ENCODE assay signal across 11 mouse cellular contexts in the genomic region with DNA sequence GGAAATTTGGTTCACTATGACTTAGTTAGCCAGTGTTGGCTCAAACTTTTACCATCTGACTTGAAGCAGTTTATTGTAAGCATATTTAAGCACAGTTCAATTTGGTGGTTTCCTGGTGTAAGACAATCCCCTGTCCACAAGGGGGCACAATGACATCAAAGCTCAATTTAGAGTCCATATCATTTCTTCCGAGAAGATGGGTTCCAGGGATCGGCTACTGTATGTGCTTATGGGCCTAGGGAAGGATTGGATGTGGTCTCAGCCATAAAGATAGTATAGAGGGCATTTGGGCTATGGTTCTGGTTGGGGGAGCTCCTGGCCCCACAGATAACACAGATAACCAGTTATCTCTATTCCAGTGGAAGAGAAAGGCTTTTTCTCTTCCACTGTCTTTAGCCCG. TPM values are rescaled to one million over a fixed set of nuclear protein-coding genes. Genes with fewer than 3 reads are reported as not detected.
A peak's percentile ranks its signal among the peaks of the same experiment; 100 is the strongest.
DNase-seq lines count a peak whose midpoint lies in the region; ATAC-seq and TF ChIP-seq lines count a peak whose summit lies in the region.
"Had no signal": no experiment of that assay in that cellular context is flagged by ENCODE, and none has a peak within 500 bp of the region (broad histone marks: within the 10 kb centered on the region; RNA-seq: fewer than 3 reads in every experiment).

No protein-coding gene starts in this region.

- no peaks in the 10 kb centered on the region for H3K27me3 ChIP-seq in liver, embryonic 14.5 days (ENCODE audit: control insufficient read depth, insufficient read depth, low read length)
- H3K27me3 ChIP-seq: heart, embryonic 15.5 days; megakaryocyte, embryonic 14.5 days had no signal

- intact Hi-C loops in left cerebral cortex, postnatal 36 days (cut with DNase I), result no loop called here

- peak; percentile 68 for TF ChIP-seq CTCF in liver, embryonic 14.5 days (IDR thresholded peaks at IDR 0.05; ENCODE audit: low read depth)

- WGBS in liver, embryonic 14.5 days (ENCODE audit: insufficient replicate concordance), result 29% methylated on average over 3 of the region's 3 CpGs

- DNase-seq in adrenal gland, postnatal 14 days, result peak; percentile 34
- DNase-seq in adrenal gland, postnatal 25 days, result no peak
- DNase-seq in left cerebral cortex, adult 18-20 months (ENCODE audit: low spot score in 2 of 2), result peak; percentile 18 to 33
- DNase-seq in left cerebral cortex, adult 8-10 months (ENCODE audit: low spot score in 2 of 2), result no peak
- peak; percentile 65 for DNase-seq in brain, adult 2 months (ENCODE audit: low read depth, low spot score)
- DNase-seq in liver, embryonic 14.5 days (ENCODE audit: low read depth in 3 of 3, low spot score in 3 of 3), result peak; percentile 30 to 62 (median 39)
- no peak for DNase-seq in left cerebral cortex, postnatal 36 days (ENCODE audit: low spot score in 2 of 2)
- DNase-seq in urinary bladder, postnatal 10 days (ENCODE audit: low spot score), result no peak

- TF ChIP-seq EP300 in liver, embryonic 14.5 days (IDR thresholded peaks at IDR 0.05; ENCODE audit: low read depth), result no peak

- peaks cover 7 to 12% of the 10 kb centered on the region in 2 experiments for H3K4me1 ChIP-seq in liver, embryonic 14.5 days (replicated peaks; ENCODE audit: control insufficient read depth in 2 of 2, insufficient read depth in 2 of 2, low read length in 1 of 2)

- no peak overlapping the region for H3K9ac ChIP-seq in liver, embryonic 14.5 days (replicated peaks)
- H3K9ac ChIP-seq: heart, embryonic 15.5 days had no signal

- no peak overlapping the region for H3K27ac ChIP-seq in liver, embryonic 14.5 days
- H3K27ac ChIP-seq: heart, embryonic 15.5 days had no signal

- no peaks in the 10 kb centered on the region for H3K9me3 ChIP-seq in liver, embryonic 14.5 days (ENCODE audit: control insufficient read depth, low read length)
- H3K9me3 ChIP-seq: heart, embryonic 15.5 days; megakaryocyte, embryonic 14.5 days had no signal

- ATAC-seq in liver, embryonic 14.5 days (ENCODE audit: insufficient read depth), result peak; percentile 79

- no peaks in the 10 kb centered on the region for H3K36me3 ChIP-seq in liver, embryonic 14.5 days (replicated peaks; ENCODE audit: control insufficient read depth, insufficient read depth, low read depth)
- H3K36me3 ChIP-seq: heart, embryonic 15.5 days had no signal

- peak overlapping the region; percentile 19 for H3K4me2 ChIP-seq in liver, embryonic 14.5 days (ENCODE audit: low read depth)
- H3K4me2 ChIP-seq: heart, embryonic 15.5 days had no signal

- H3K4me3 ChIP-seq in liver, embryonic 14.5 days (ENCODE audit: insufficient read depth in 1 of 2, low read depth in 2 of 2, low read length in 2 of 2), result no peak overlapping the region
- H3K4me3 ChIP-seq: heart, embryonic 15.5 days; megakaryocyte, embryonic 14.5 days had no signal

RNA-seq across cellular contexts. Expression of a gene that starts 18.0 kb away (rescaled TPM):
- 3.9 and 81.6 TPM in 2 replicates for total RNA-seq in adrenal gland, postnatal 14 days (2021)
- 4.3 TPM in 1 of 2 replicates, not detected in the other for total RNA-seq in adrenal gland, postnatal 25 days (2021)
- total RNA-seq in left cerebral cortex, adult 18-20 months (2021), result under 1 TPM; 0.30 to 0.44 TPM
- under 1 TPM in 1 of 4 experiments, not detected in 3; 0.46 TPM for total RNA-seq in left cerebral cortex, adult 8-10 months (2022)
- polyA plus RNA-seq in liver, embryonic 14.5 days (2012; rRNA removed), result 3.2 and 5.3 TPM in 2 replicates
- 8.3 and 10.9 TPM in 2 replicates for polyA plus RNA-seq in liver, embryonic 14.5 days (2014; fragmentation: Nextera tagmentation; extraction: Ambion mirVana)
- under 1 TPM; 0.30 to 0.72 TPM for total RNA-seq in left cerebral cortex, postnatal 36 days (2021)
- polyA plus RNA-seq: C2C12; heart, embryonic 15.5 days had no signal

RNA-seq across cellular contexts. Expression of a gene that starts 26.5 kb away (rescaled TPM):
- 51.0 and 60.5 TPM in 2 replicates for total RNA-seq in adrenal gland, postnatal 14 days (2021)
- total RNA-seq in adrenal gland, postnatal 25 days (2021), result 61.3 and 83.2 TPM in 2 replicates
- 10 to 100 TPM; 49.0 to 52.9 TPM for total RNA-seq in left cerebral cortex, adult 18-20 months (2021)
- 10 to 100 TPM; 52.4 to 53.9 (median 52.8) TPM for total RNA-seq in left cerebral cortex, adult 8-10 months (2022)
- 6.1 and 7.9 TPM in 2 replicates for polyA plus RNA-seq in liver, embryonic 14.5 days (2012; rRNA removed)
- 1.9 and 2.6 TPM in 2 replicates for polyA plus RNA-seq in liver, embryonic 14.5 days (2014; fragmentation: Nextera tagmentation; extraction: Ambion mirVana)
- 10 to 100 TPM; 42.5 to 46.7 TPM for total RNA-seq in left cerebral cortex, postnatal 36 days (2021)

RNA-seq across cellular contexts. Expression of a gene that starts 50.9 kb away (rescaled TPM):
- total RNA-seq in adrenal gland, postnatal 14 days (2021), result 56.5 and 60.0 TPM in 2 replicates
- 53.6 and 62.9 TPM in 2 replicates for total RNA-seq in adrenal gland, postnatal 25 days (2021)
- 10 to 100 TPM; 60.5 to 62.1 TPM for total RNA-seq in left cerebral cortex, adult 18-20 months (2021)
- 10 to 100 TPM; 62.8 to 69.5 (median 65.8) TPM for total RNA-seq in left cerebral cortex, adult 8-10 months (2022)
- polyA plus RNA-seq in liver, embryonic 14.5 days (2012; rRNA removed), result 34.5 and 48.1 TPM in 2 replicates
- 73.8 and 74.8 TPM in 2 replicates for polyA plus RNA-seq in liver, embryonic 14.5 days (2014; fragmentation: Nextera tagmentation; extraction: Ambion mirVana)
- 10 to 100 TPM; 55.7 to 66.0 TPM for total RNA-seq in left cerebral cortex, postnatal 36 days (2021)

Comparison
In these comparisons a context has a peak if more than half of its experiments do, and no peak if none do; other contexts are left out.
1. DNase-seq: peak in adrenal gland, postnatal 14 days (single experiment), left cerebral cortex, adult 18-20 months (2 of 2), brain, adult 2 months (single experiment) and liver, embryonic 14.5 days (3 of 3); none in adrenal gland, postnatal 25 days (single experiment), left cerebral cortex, adult 8-10 months (0 of 2), left cerebral cortex, postnatal 36 days (0 of 2) and urinary bladder, postnatal 10 days (single experiment).